Mouse (Mus musculus) ES-E14 (cell line): Measurements from ENCODE around the gene G3bp2.

ENCODE experiments used
- HCFC1 ChIP-seq: IDR thresholded peaks from 2 replicates; pipeline ENCODE4 v1.6.1; 2012; ENCODE audit warnings: low read length, inconsistent platforms, borderline replicate concordance; ENCODE audit not compliant: insufficient read depth
- MAFK ChIP-seq: IDR thresholded peaks from 2 replicates; pipeline ENCODE4 v1.6.1; 2014; ENCODE audit warnings: mild to moderate bottlenecking, low read depth, low read length, inconsistent platforms; ENCODE audit not compliant: insufficient read depth
- ZNF384 ChIP-seq: IDR thresholded peaks from 2 replicates; pipeline ENCODE4 v1.6.1; 2012; ENCODE audit warnings: low read depth, low read length, inconsistent platforms

DNA sequence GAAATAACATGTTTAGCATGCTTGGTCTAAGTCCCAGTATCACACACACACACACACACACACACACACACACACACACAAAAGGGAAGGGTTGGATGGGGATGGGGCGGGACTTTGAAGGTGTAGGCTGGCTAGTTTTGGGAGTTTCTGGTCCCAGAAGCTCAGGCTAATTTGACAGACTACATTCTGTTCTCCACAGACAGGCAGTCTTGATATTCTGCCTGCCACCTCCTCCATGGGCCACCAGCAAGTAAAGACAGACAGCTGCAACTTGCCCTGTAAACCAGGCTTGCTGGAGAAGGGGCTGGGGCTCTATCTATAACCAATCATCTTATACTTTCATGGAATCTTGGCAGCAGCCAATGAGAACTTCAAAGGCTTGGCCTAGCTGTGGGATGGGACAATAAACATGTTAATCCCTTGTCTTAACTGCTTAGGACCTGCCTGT lies 45.8 kb upstream of the G3bp2 start:
- TF ChIP-seq MAFK (no peak), HCFC1 (no peak), ZNF384 (no peak)
